Comparison of ENCODE assay signal across 16 mouse cellular contexts in the genomic region with DNA sequence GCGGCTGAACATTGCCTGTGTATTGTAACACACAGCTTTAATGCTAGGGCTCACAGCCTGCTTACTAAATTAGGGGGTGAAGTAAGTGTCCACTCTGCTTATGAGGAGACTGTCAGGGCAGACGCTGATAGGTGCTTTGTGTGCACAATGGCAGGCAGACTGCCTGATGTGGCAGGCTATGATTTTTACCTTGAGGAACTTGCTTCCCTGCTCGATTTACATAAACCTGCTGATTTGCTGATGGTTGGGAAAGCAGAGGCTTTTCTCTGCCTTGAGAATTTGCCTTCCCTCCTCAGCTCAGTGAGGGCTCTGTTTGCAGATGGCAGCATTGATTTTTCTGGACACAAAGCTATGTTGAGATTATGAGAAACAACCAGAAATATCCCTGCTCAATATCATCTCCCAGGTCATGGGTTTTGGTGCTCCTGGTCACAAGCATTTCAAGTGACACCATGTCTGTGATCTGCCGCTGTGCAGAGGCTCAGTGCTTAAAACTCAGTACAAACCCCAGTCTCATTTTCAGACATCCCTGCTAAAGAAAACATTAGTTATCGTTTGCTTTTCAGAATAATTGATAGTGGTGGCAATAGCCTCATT.
A peak's percentile ranks its signal among the peaks of the same experiment; 100 is the strongest.
DNase-seq lines count a peak whose midpoint lies in the region; ATAC-seq lines count a peak whose summit lies in the region.
"Had no signal": no experiment of that assay in that cellular context is flagged by ENCODE, and none has a peak within 500 bp of the region (broad histone marks: within the 10 kb centered on the region; RNA-seq: fewer than 3 reads in every experiment).

No protein-coding gene starts in this region.

- no peaks in the 10 kb centered on the region for H3K36me3 ChIP-seq in heart, embryonic 11.5 days (ENCODE audit: control insufficient read depth, insufficient read depth, low read length)
- H3K36me3 ChIP-seq in forebrain, embryonic 16.5 days (ENCODE audit: control insufficient read depth, insufficient read depth), result no peaks in the 10 kb centered on the region
- H3K36me3 ChIP-seq in midbrain, embryonic 14.5 days (ENCODE audit: control insufficient read depth, insufficient read depth, low read length), result 0 out of 2 replicates have a peak, but pooled peaks cover under 1% of the 10 kb centered on the region

- 55% methylated on average over 5 of the region's 5 CpGs for WGBS in heart, embryonic 11.5 days (ENCODE audit: insufficient replicate concordance)
- 10% methylated on average over 5 of the region's 5 CpGs for WGBS in forebrain, embryonic 16.5 days
- 7% methylated on average over 5 of the region's 5 CpGs for WGBS in midbrain, embryonic 14.5 days

- H3K27me3 ChIP-seq in heart, embryonic 11.5 days (ENCODE audit: control insufficient read depth, insufficient read depth, low read length), result no peaks in the 10 kb centered on the region
- no peaks in the 10 kb centered on the region for H3K27me3 ChIP-seq in forebrain, embryonic 16.5 days (replicated peaks; ENCODE audit: control insufficient read depth, insufficient read depth, low read length)
- no peaks in the 10 kb centered on the region for H3K27me3 ChIP-seq in midbrain, embryonic 14.5 days (ENCODE audit: control insufficient read depth, insufficient read depth, low read length)
- H3K27me3 ChIP-seq: limb, embryonic 12.5 days had no signal

- H3K9ac ChIP-seq in heart, embryonic 11.5 days (ENCODE audit: low read depth, low read length), result 0 out of 2 replicates have a peak overlapping the region, but pooled peaks have one; percentile 16
- H3K9ac ChIP-seq in forebrain, embryonic 16.5 days (replicated peaks; ENCODE audit: low read depth, low read length), result no peak overlapping the region; the same call in 1 of the 2 replicates
- H3K9ac ChIP-seq in midbrain, embryonic 14.5 days (replicated peaks; ENCODE audit: low read length), result peak overlapping the region; percentile 25; the same call in 1 of the 2 replicates
- H3K9ac ChIP-seq: limb, embryonic 12.5 days had no signal

- ATAC-seq in heart, embryonic 11.5 days (replicated peaks; ENCODE audit: insufficient number of reproducible peaks, low FRiP score, low TSS enrichment), result no peak
- ATAC-seq in forebrain, embryonic 16.5 days, result peak; percentile 64
- ATAC-seq in midbrain, embryonic 14.5 days (ENCODE audit: low FRiP score, low TSS enrichment), result peak; percentile 53; the same call in 1 of the 2 replicates
- ATAC-seq in megakaryocyte progenitor cell, adult 5-6 weeks (replicated peaks; ENCODE audit: poor library complexity), result no peak
- ATAC-seq: intestine, postnatal 0 days had no signal

- 0 out of 2 replicates have a peak overlapping the region, but pooled peaks have one; percentile 11 for H3K4me2 ChIP-seq in heart, embryonic 11.5 days
- no peak overlapping the region for H3K4me2 ChIP-seq in forebrain, embryonic 16.5 days (ENCODE audit: low read length)
- peak overlapping the region; percentile 27 for H3K4me2 ChIP-seq in midbrain, embryonic 14.5 days (ENCODE audit: low read length)
- H3K4me2 ChIP-seq: limb, embryonic 12.5 days had no signal

- no peak overlapping the region for H3K4me3 ChIP-seq in heart, embryonic 11.5 days (ENCODE audit: low read depth, low read length)
- no peak overlapping the region for H3K4me3 ChIP-seq in forebrain, embryonic 16.5 days (replicated peaks; ENCODE audit: low read length)
- no peak overlapping the region for H3K4me3 ChIP-seq in midbrain, embryonic 14.5 days (replicated peaks; ENCODE audit: low read depth, low read length)
- H3K4me3 ChIP-seq: limb, embryonic 12.5 days had no signal

- peak overlapping the region; percentile 59 for H3K27ac ChIP-seq in heart, embryonic 11.5 days (ENCODE audit: low read depth, low read length)
- H3K27ac ChIP-seq in forebrain, embryonic 16.5 days (ENCODE audit: low read length), result peak overlapping the region; percentile 67
- H3K27ac ChIP-seq in midbrain, embryonic 14.5 days (replicated peaks; ENCODE audit: low read depth, low read length), result peak overlapping the region; percentile 88
- H3K27ac ChIP-seq: limb, embryonic 12.5 days; macrophage had no signal

- H3K4me1 ChIP-seq in heart, embryonic 11.5 days (ENCODE audit: control insufficient read depth, insufficient read depth, low read length), result peaks cover 35% of the 10 kb centered on the region
- H3K4me1 ChIP-seq in forebrain, embryonic 16.5 days (replicated peaks; ENCODE audit: control insufficient read depth, insufficient read depth, low read length), result peaks cover 21% of the 10 kb centered on the region
- peaks cover 39% of the 10 kb centered on the region for H3K4me1 ChIP-seq in midbrain, embryonic 14.5 days (ENCODE audit: control insufficient read depth, insufficient read depth, low read length)

- no peaks in the 10 kb centered on the region for H3K9me3 ChIP-seq in heart, embryonic 11.5 days (replicated peaks; ENCODE audit: control insufficient read depth, low read length)
- H3K9me3 ChIP-seq in forebrain, embryonic 16.5 days (ENCODE audit: control insufficient read depth, low read length), result no peaks in the 10 kb centered on the region
- no peaks in the 10 kb centered on the region for H3K9me3 ChIP-seq in midbrain, embryonic 14.5 days (ENCODE audit: control insufficient read depth, low read length)
- H3K9me3 ChIP-seq: limb, embryonic 12.5 days had no signal

- no peak for DNase-seq in heart, adult 8-10 months (ENCODE audit: low spot score)
- DNase-seq in brain, adult 2 months (ENCODE audit: low read depth, low spot score), result peak; percentile 68
- DNase-seq in midbrain, embryonic 14.5 days, result peak; percentile 71
- DNase-seq in cerebellum, adult 9-10 months, result no peak
- DNase-seq in layer of hippocampus, postnatal 10 days (ENCODE audit: low spot score in 2 of 2), result no peak
- DNase-seq: adrenal gland, postnatal 10 days; cerebellum, adult 11-12 months; gastrocnemius, postnatal 14 days; layer of hippocampus, adult 9-11 months; thymus, postnatal 4 days had no signal

Comparison
In these comparisons a context has a peak if more than half of its experiments do, and no peak if none do; other contexts are left out.
1. ATAC-seq: peak in forebrain, embryonic 16.5 days (single experiment) and midbrain, embryonic 14.5 days (single experiment); none in heart, embryonic 11.5 days (single experiment) and megakaryocyte progenitor cell, adult 5-6 weeks (single experiment).
2. DNase-seq: peak in brain, adult 2 months (single experiment) and midbrain, embryonic 14.5 days (single experiment); none in heart, adult 8-10 months (single experiment), cerebellum, adult 9-10 months (single experiment) and layer of hippocampus, postnatal 10 days (0 of 2).
3. Peak in every context shown above with its lines, with median percentiles within 50 percentile points of each other: H3K27ac ChIP-seq.